Mouse (Mus musculus) midbrain, postnatal 0 days (tissue): Measurements from ENCODE around the gene Gca. TPM values are rescaled to one million over a fixed set of nuclear protein-coding genes. Genes with fewer than 3 reads are reported as not detected.
A peak's percentile ranks its signal among the peaks of the same experiment; 100 is the strongest.

Source experiments
- ATAC-seq: fragments of 200-750 bp; cut with Nextera tagmentation; 2 replicates; pipeline ENCODE4 v1.8.0; 2017; ENCODE audit warnings: moderate number of reproducible peaks, mild to moderate bottlenecking, moderate TSS enrichment, moderate library complexity; ENCODE audit not compliant: low FRiP score
- DNase-seq: peaks from one replicate; pipeline ENCODE4 v3.0.0-alpha.2; 2015; ENCODE audit warnings: low spot score
- H3K27ac ChIP-seq: fragments of 300-500 bp; sonication (generic); 2 replicates; pipeline ENCODE4 v1.5.1; 2014; ENCODE audit warnings: low read depth, mild to moderate bottlenecking, low read length, mixed read lengths
- H3K27me3 ChIP-seq: fragments of 300-500 bp; sonication (generic); 2 replicates; pipeline ENCODE4 v1.6.1; 2014; ENCODE audit warnings: low read length, control low read depth, mixed read lengths; ENCODE audit not compliant: insufficient read depth
- H3K36me3 ChIP-seq: fragments of 300-500 bp; sonication (generic); 2 replicates; pipeline ENCODE4 v1.6.1; 2014; ENCODE audit warnings: low read length, control low read depth, mixed read lengths; ENCODE audit not compliant: insufficient read depth
- H3K4me1 ChIP-seq: fragments of 300-500 bp; sonication (generic); 2 replicates; pipeline ENCODE4 v1.6.1; 2014; ENCODE audit warnings: mild to moderate bottlenecking, control low read depth, antibody characterized with exemption, low read length, mixed read lengths; ENCODE audit not compliant: insufficient read depth
- H3K4me2 ChIP-seq: fragments of 300-500 bp; sonication (generic); 2 replicates; pipeline ENCODE4 v1.6.1; 2014; ENCODE audit warnings: low read depth, mild to moderate bottlenecking, low read length, mixed read lengths; ENCODE audit not compliant: poor library complexity, severe bottlenecking
- H3K4me3 ChIP-seq: fragments of 300-500 bp; sonication (generic); 2 replicates; pipeline ENCODE4 v1.5.1; 2014; ENCODE audit warnings: low read depth, mild to moderate bottlenecking, low read length, moderate library complexity
- H3K9ac ChIP-seq: fragments of 300-500 bp; sonication (generic); replicated peaks from 2 replicates; pipeline ENCODE4 v1.6.1; 2014; ENCODE audit warnings: mild to moderate bottlenecking, low read length, moderate library complexity, mixed read lengths; ENCODE audit not compliant: poor library complexity, severe bottlenecking
- H3K9me3 ChIP-seq: fragments of 300-500 bp; sonication (generic); 2 replicates; pipeline ENCODE4 v1.6.1; 2016; ENCODE audit warnings: low read length, control low read depth
- CTCF ChIP-seq: IDR thresholded peaks from 2 replicates; pipeline ENCODE4 v1.5.1; 2016; ENCODE audit warnings: antibody characterized with exemption, mild to moderate bottlenecking
- WGBS: fragments of 180-500 bp; shearing (Covaris S2); extraction: QIAGEN DNeasy Blood & Tissue Kit; methylation state at CpG from one replicate; pipeline ENCODE4 v1.1.7; 2014; 5-methylcytosine and 5-hydroxymethylcytosine counted together
- polyA plus RNA-seq: library from polyadenylated mRNA; unstranded; fragments of >200 nt; fragmentation: Nextera tagmentation; extraction: Ambion mirVana; gene quantifications from 2 replicates; pipeline ENCODE4 v1.2.1, GENCODE M21; 2015
- total RNA-seq: library from RNA; depleted of rRNA; stranded (reverse); fragments of >200 nt; gene quantifications from 2 replicates; pipeline ENCODE4 v1.2.3, GENCODE M21; 2014; rRNA removed

Gca gene
- total RNA-seq (1.2 and 1.6 TPM in 2 replicates), polyA plus RNA-seq (3.1 and 3.6 TPM in 2 replicates)

DNA sequence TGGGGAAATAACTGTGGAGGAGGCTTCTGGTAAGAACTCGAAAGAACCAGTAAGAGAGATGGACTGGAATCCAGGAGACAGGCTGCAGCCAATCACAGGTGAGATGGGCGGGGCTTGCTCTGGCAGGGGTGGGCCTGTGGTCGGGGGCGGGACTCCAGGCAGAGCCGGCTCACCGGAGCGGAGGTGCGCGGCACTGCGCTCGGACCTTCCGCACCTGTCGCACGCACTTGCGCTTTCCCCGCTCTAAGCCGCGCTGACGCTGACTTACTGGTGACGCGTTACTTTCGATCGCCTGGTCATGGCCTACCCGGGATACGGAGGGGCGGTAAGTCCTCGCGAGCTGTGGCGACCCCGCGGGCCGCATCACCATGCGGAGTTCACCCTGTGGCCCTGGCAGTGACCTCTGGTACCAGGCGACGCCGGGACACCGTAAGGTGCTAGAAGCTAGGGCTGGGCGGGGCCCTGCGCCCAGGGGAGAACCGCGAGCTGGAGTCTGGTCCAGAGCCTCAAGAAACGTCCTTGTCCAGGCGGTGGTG lies at the start of gene Gca:
Gene Gca, plus strand, starts transcription at position 151 of the 536 bp plus-strand sequence.
- H3K9ac ChIP-seq = peak within 1 kb of the TSS; percentile 60
- peak; percentile 97 for ATAC-seq
- no peaks in the 10 kb centered on the region for H3K4me1 ChIP-seq
- no peaks in the 10 kb centered on the region for H3K36me3 ChIP-seq
- no peaks in the 10 kb centered on the region for H3K9me3 ChIP-seq
- H3K4me2 ChIP-seq = peak within 1 kb of the TSS; percentile 84
- peak; percentile 87 for DNase-seq
- H3K27ac ChIP-seq = no peak within 1 kb of the TSS
- H3K27me3 ChIP-seq = no peaks in the 10 kb centered on the region
- no peak for TF ChIP-seq CTCF
- WGBS = under 1% methylated on average over 43 of the region's 43 CpGs
- peak within 1 kb of the TSS; percentile 70 for H3K4me3 ChIP-seq

DNA sequence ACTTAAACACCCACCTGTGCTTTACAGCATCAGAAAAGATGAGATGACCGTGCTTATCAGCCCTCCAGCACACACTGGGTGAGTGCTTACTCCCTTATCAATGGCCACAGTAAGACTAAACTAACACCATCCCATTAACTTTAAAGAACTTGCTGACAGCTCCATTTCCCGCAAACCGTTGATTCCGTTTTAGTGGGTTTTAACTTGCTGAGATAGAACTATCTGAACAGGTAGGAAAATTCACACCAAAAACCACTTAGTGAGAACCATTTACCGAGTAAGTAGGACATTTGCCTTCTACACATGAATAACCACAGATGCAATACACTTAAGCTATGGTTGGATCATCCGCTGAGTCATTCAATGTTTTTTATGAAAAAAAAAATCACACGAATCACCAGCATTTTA lies 45.1 kb upstream of the Gca start:
- Histone ChIP-seq H3K4me3 (no peak overlapping the region), H3K4me2 (no peak overlapping the region), H3K27ac (no peak overlapping the region), H3K9me3 (no peaks in the 10 kb centered on the region), H3K36me3 (no peaks in the 10 kb centered on the region), H3K27me3 (no peaks in the 10 kb centered on the region), H3K9ac (no peak overlapping the region), H3K4me1 (no peaks in the 10 kb centered on the region)
- WGBS = 88% methylated on average over 7 of the region's 7 CpGs
- DNase-seq (no peak), ATAC-seq (no peak)
- TF ChIP-seq CTCF = no peak

DNA sequence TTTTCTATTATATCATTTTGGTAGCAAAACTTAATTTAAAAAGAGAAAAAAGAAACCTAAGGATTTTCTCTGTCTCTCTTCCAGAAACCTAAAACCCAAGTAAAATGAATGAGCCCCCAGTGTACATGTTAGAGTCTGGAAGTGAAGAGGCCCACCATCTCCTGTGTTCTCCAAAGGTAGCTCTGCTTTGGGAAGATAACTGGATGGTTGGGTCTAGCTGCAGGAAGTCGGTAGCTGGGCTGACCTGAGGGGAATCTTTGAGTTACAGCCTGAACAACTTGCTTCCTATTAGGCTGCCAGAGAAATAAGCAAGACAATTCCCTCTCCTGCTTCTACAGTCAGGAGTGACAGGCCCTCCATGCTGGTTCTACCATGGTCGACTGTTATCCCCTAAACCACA lies 44.4 kb upstream of the Gca start:
- no peak for TF ChIP-seq CTCF
- H3K4me1 ChIP-seq = no peaks in the 10 kb centered on the region
- no peak overlapping the region for H3K4me3 ChIP-seq
- H3K27me3 ChIP-seq = no peaks in the 10 kb centered on the region
- no peaks in the 10 kb centered on the region for H3K36me3 ChIP-seq
- WGBS = 66% methylated on average over 2 of the region's 2 CpGs
- H3K9me3 ChIP-seq = no peaks in the 10 kb centered on the region
- DNase-seq (no peak), ATAC-seq (no peak)
- H3K27ac ChIP-seq = no peak overlapping the region
- no peak overlapping the region for H3K4me2 ChIP-seq
- no peak overlapping the region for H3K9ac ChIP-seq

DNA sequence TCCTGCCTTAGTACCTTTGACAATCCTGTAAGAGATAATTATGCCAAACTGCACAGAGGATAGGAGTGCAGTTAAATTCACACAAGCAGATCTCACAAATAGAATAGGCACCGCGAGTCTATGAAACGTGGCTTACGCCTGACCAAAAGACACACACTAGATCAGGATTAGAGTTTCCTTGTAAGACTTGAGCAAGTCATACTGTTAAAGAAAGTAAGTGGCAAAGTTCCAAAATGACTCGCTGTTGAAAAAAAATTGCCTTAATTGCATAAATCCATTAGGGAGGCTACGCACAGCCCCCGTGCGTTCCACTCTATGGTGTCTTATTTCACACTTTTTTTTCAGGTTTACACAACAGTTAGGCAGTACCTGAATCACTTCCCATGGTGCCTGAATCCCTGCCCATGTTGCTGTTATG lies 41.1 kb upstream of the Gca start:
- DNase-seq = no peak
- H3K4me2 ChIP-seq = no peak overlapping the region
- WGBS = 86% methylated on average over 8 of the region's 8 CpGs

DNA sequence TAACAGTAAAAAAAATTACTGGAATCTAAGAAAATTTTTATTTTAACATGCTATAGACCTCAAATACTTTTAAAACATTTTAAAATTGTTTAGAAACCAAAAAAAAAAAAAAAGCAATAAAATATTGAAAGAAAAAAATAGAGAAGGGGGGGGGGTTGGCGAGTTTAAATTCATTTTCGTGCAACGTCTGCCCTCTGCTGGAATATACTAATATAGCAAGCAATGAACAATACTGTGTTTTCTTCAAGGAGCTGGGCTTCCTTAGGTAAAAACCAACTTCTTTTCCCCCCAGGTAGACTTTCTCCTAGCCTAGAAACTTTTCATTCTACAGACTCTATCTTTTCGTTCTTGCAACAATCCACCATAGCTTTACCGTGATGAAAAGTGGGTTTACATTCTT lies 36.4 kb upstream of the Gca start:
- no peak overlapping the region for H3K4me3 ChIP-seq
- TF ChIP-seq CTCF = peak; percentile 77
- no peaks in the 10 kb centered on the region for H3K36me3 ChIP-seq
- ATAC-seq (no peak), DNase-seq (peak; percentile 63)
- H3K9me3 ChIP-seq = no peaks in the 10 kb centered on the region
- H3K4me1 ChIP-seq = no peaks in the 10 kb centered on the region
- no peak overlapping the region for H3K4me2 ChIP-seq
- WGBS = 10% methylated on average over 5 of the region's 5 CpGs
- H3K27ac ChIP-seq = no peak overlapping the region
- no peaks in the 10 kb centered on the region for H3K27me3 ChIP-seq
- H3K9ac ChIP-seq = no peak overlapping the region

More for the DNA sequence above, 41.1 kb upstream of the Gca start:
- Histone ChIP-seq H3K9ac (no peak overlapping the region), H3K27me3 (no peaks in the 10 kb centered on the region), H3K27ac (no peak overlapping the region), H3K4me3 (no peak overlapping the region), H3K4me1 (no peaks in the 10 kb centered on the region), H3K9me3 (no peaks in the 10 kb centered on the region), H3K36me3 (no peaks in the 10 kb centered on the region)
- no peak for ATAC-seq
- TF ChIP-seq CTCF = no peak

DNA sequence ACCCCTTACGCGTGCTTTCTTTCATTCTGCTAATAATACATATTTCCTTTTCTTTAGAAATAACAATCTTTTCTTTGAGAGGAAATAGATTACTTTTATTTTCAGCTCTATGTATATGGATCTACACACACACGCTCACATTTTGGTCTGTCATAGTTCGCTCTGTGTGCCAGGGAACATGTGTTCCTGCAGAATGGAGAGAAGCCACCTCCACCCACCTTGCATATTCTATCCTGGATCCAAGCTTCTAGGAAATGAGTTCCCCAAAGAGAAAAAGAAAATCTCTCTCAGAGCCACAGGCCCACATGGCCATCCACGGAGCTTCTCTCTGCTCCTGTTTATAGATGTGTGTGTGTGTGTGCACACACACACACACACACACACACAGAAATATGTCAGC lies 35.7 kb upstream of the Gca start:
- WGBS = 94% methylated on average over 5 of the region's 5 CpGs
- no peak overlapping the region for H3K9ac ChIP-seq
- no peaks in the 10 kb centered on the region for H3K4me1 ChIP-seq
- TF ChIP-seq CTCF = no peak
- no peaks in the 10 kb centered on the region for H3K9me3 ChIP-seq
- no peak overlapping the region for H3K27ac ChIP-seq
- no peaks in the 10 kb centered on the region for H3K36me3 ChIP-seq
- H3K4me2 ChIP-seq = no peak overlapping the region
- no peak overlapping the region for H3K4me3 ChIP-seq
- no peaks in the 10 kb centered on the region for H3K27me3 ChIP-seq
- ATAC-seq = no peak
- DNase-seq = no peak
